Mouse (Mus musculus): ENCODE measurements around the gene Ttc28.

- TF ChIP-seq TAL1 (IDR thresholded peaks at IDR 0.05; ENCODE audit: low read length) (no peak), GATA1 (IDR thresholded peaks at IDR 0.05; ENCODE audit: low read length) (no peak)
These were observed 20.5 kb upstream of the Ttc28 start for GRCm38 (mm10) chr5:110859013-110859650.

Measured in erythroblast, embryonic 14.5 days (primary cell).